Mouse (Mus musculus): Measurements from ENCODE around the gene Pcsk5.

- no peak for TF ChIP-seq POLR2A (IDR thresholded peaks at IDR 0.05; ENCODE audit: low read depth, low read length)
- TF ChIP-seq CTCF (IDR thresholded peaks at IDR 0.05; ENCODE audit: extremely low read depth, insufficient read depth, insufficient read length, insufficient replicate concordance) = no peak
Observed at GRCm38 (mm10) chr19:17479471-17479870, 358.0 kb downstream of the Pcsk5 start.
